19 mouse cellular contexts compared by ENCODE assay signal in the genomic region with DNA sequence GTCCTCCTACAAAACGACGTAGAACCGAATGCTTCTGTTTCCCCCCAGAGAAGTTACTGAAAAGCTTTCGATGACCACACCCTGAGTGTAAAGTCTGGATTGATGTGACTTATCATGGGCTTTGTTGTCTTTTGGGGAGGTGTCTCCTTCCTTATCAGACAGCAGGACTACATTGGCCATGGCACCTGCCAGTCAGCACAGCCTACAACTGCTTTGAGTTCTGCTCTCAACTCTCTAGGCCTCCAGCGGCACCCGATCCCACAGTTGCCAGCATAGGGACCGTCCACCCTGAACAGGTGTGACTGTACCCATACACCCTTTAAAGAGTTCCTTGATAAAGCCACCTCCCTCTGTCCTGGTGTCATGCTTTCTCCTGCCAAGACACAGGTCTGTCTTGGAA.
"Had no signal": no experiment of that assay in that cellular context is flagged by ENCODE, and none has a peak within 500 bp of the region (broad histone marks: within the 10 kb centered on the region; RNA-seq: fewer than 3 reads in every experiment).

No protein-coding gene starts in this region.

- H3K36me3 ChIP-seq: limb, embryonic 12.5 days; limb, embryonic 15.5 days; midbrain, embryonic 12.5 days; midbrain, embryonic 15.5 days; neural tube, embryonic 12.5 days; neural tube, embryonic 15.5 days had no signal

- DNase-seq: kidney, adult 18-20 months; kidney, adult 9 months; kidney, postnatal 25 days; left cerebral cortex, postnatal 4 days; liver, postnatal 0 days; lung, embryonic 14.5 days; right cerebral cortex, postnatal 25 days; thymus, adult 2 months; thymus, postnatal 25 days had no signal

- H3K4me3 ChIP-seq: limb, embryonic 12.5 days; limb, embryonic 15.5 days; midbrain, embryonic 12.5 days; midbrain, embryonic 15.5 days; neural tube, embryonic 12.5 days; neural tube, embryonic 15.5 days had no signal

- H3K4me2 ChIP-seq: limb, embryonic 12.5 days; limb, embryonic 15.5 days; liver, embryonic 11.5 days; lung, embryonic 14.5 days; midbrain, embryonic 12.5 days; midbrain, embryonic 15.5 days; neural tube, embryonic 12.5 days; neural tube, embryonic 15.5 days had no signal

- H3K27me3 ChIP-seq: limb, embryonic 12.5 days; limb, embryonic 15.5 days; midbrain, embryonic 12.5 days; midbrain, embryonic 15.5 days; neural tube, embryonic 12.5 days; neural tube, embryonic 15.5 days had no signal

- ATAC-seq: liver, postnatal 0 days; lung, postnatal 0 days; midbrain, embryonic 15.5 days had no signal

- H3K9me3 ChIP-seq: limb, embryonic 15.5 days; midbrain, embryonic 12.5 days; midbrain, embryonic 15.5 days; neural tube, embryonic 15.5 days had no signal

- H3K4me1 ChIP-seq: midbrain, embryonic 15.5 days; neural tube, embryonic 12.5 days; neural tube, embryonic 15.5 days had no signal

- H3K9ac ChIP-seq: limb, embryonic 12.5 days; limb, embryonic 15.5 days; liver, embryonic 14.5 days; liver, postnatal 0 days; lung, embryonic 14.5 days; midbrain, embryonic 12.5 days; midbrain, embryonic 15.5 days; neural tube, embryonic 12.5 days; neural tube, embryonic 15.5 days had no signal

- H3K27ac ChIP-seq: limb, embryonic 12.5 days; limb, embryonic 15.5 days; liver, embryonic 14.5 days; macrophage; midbrain, embryonic 12.5 days; midbrain, embryonic 15.5 days; neural tube, embryonic 12.5 days; neural tube, embryonic 15.5 days had no signal
